Mouse (Mus musculus) cortical plate, adult 2 months (tissue): ENCODE data around the gene Myo1b.
"Not testable (repeated sequence)": the region's sequence is repeated elsewhere in the genome, so short reads cannot be mapped to it uniquely, and the experiment has no call there.

Source experiments
- CTCF ChIP-seq: fragments of 200-500 bp; IDR thresholded peaks from 2 replicates; pipeline ENCODE4 v1.5.1; 2011; ENCODE audit warnings: mild to moderate bottlenecking, control low read depth, low read length; ENCODE audit not compliant: insufficient read depth; ENCODE audit errors: extremely low read depth
- POLR2A ChIP-seq: fragments of 200-500 bp; IDR thresholded peaks from 2 replicates; pipeline ENCODE4 v1.6.1; 2011; ENCODE audit warnings: mild to moderate bottlenecking, low read length, control low read depth; ENCODE audit not compliant: insufficient read depth; ENCODE audit errors: extremely low read depth

- not testable (repeated sequence) for TF ChIP-seq CTCF, POLR2A
These were observed 44.6 kb downstream of the Myo1b start for GRCm38 (mm10) chr1:51871234-51871633.
